Mouse (Mus musculus): ENCODE results near the gene Map3k12.
A peak's percentile ranks its signal among the peaks of the same experiment; 100 is the strongest.

Gene Map3k12

GRCm38 (mm10) chr15:102460409-102460808 lies 56.5 kb downstream of the Map3k12 start:
- no peak for DNase-seq (ENCODE audit: low spot score in 2 of 2)

- no peak for DNase-seq (ENCODE audit: low spot score in 2 of 2)
Measured at GRCm38 (mm10) chr15:102459847-102460246, 57.0 kb downstream of the Map3k12 start.

- DNase-seq (ENCODE audit: low spot score in 2 of 2): no peak
Measured at GRCm38 (mm10) chr15:102459381-102459780, 57.5 kb downstream of the Map3k12 start.

- DNase-seq (ENCODE audit: low spot score in 2 of 2): peak; percentile 91 to 93
Measured at GRCm38 (mm10) chr15:102458904-102459317, 58.0 kb downstream of the Map3k12 start, which contains the start of gene Prr13. Gene Prr13 (plus strand): TSS chr15:102459028.

GRCm38 (mm10) chr15:102458050-102458736 lies 58.7 kb downstream of the Map3k12 start:
- no peak for DNase-seq (ENCODE audit: low spot score in 2 of 2)

- DNase-seq (ENCODE audit: low spot score in 2 of 2): no peak
Measured at GRCm38 (mm10) chr15:102455993-102456392, 60.9 kb downstream of the Map3k12 start.

- no peak for DNase-seq (ENCODE audit: low spot score in 2 of 2)
Measured at GRCm38 (mm10) chr15:102451666-102452430, 65.0 kb downstream of the Map3k12 start.

- no peak for DNase-seq (ENCODE audit: low spot score in 2 of 2)
Measured at GRCm38 (mm10) chr15:102450928-102451327, 65.9 kb downstream of the Map3k12 start.

GRCm38 (mm10) chr15:102449366-102449765 lies 67.5 kb downstream of the Map3k12 start:
- no peak for DNase-seq (ENCODE audit: low spot score in 2 of 2)
